Mouse (Mus musculus): ENCODE results near the gene Cd69.

- TF ChIP-seq POLR2A (IDR thresholded peaks at IDR 0.05; ENCODE audit: low read depth, low read length) (no peak), CTCF (IDR thresholded peaks at IDR 0.05; ENCODE audit: borderline replicate concordance, insufficient read depth, low read length) (no peak)
Observed at GRCm38 (mm10) chr6:129266438-129267022, 8.7 kb downstream of the Cd69 start.

Measured in embryonic fibroblast, embryonic 13.5 days (primary cell).